Mouse (Mus musculus) MEL (cell line): ENCODE results near the gene Hbp1. TPM values are rescaled to one million over a fixed set of nuclear protein-coding genes. Genes with fewer than 3 reads are reported as not detected.

ENCODE experiments used
- DNase-seq: peaks from one replicate; pipeline ENCODE4 v3.0.0; 2011; ENCODE audit warnings: low read depth, low spot score
- H3K27ac ChIP-seq: 2 replicates; pipeline ENCODE4 v1.5.1; 2012; ENCODE audit warnings: low read depth, mild to moderate bottlenecking, control low read depth, low read length, moderate library complexity; ENCODE audit not compliant: control insufficient read depth
- H3K27me3 ChIP-seq, 2 experiments: fragments of 150-350 bp in 1 of 2; sonication (generic) in 1 of 2; 2 replicates each; pipeline ENCODE4 v1.6.1; 2012; ENCODE audit warnings: low read length in 2 of 2, mild to moderate bottlenecking in 2 of 2, improper control_type of control experiment in 1 of 2, moderate library complexity in 1 of 2; ENCODE audit not compliant: insufficient read depth in 2 of 2, control insufficient read depth in 1 of 2
- H3K36me3 ChIP-seq, 2 experiments: 2 replicates each; pipeline ENCODE4 v1.6.1; 2012 to 2014; ENCODE audit warnings: low read length in 2 of 2, improper control_type of control experiment in 1 of 2, inconsistent platforms in 1 of 2, mild to moderate bottlenecking in 1 of 2; ENCODE audit not compliant: insufficient read depth in 2 of 2, control insufficient read depth in 1 of 2
- H3K4me1 ChIP-seq, 2 experiments: fragments of 150-350 bp in 1 of 2; sonication (generic) in 1 of 2; 2 replicates each; pipeline ENCODE4 v1.6.1; 2012; ENCODE audit warnings: low read length in 2 of 2, improper control_type of control experiment in 1 of 2, mild to moderate bottlenecking in 1 of 2; ENCODE audit not compliant: insufficient read depth in 2 of 2, control insufficient read depth in 1 of 2
- H3K4me3 ChIP-seq, 2 experiments: fragments of 150-350 bp in 1 of 2; sonication (generic) in 1 of 2; 2 replicates each; pipeline ENCODE4 v1.5.1; 2012; ENCODE audit warnings: low read depth in 2 of 2, low read length in 2 of 2, mild to moderate bottlenecking in 2 of 2, moderate library complexity in 2 of 2, control low read depth in 1 of 2, improper control_type of control experiment in 1 of 2; ENCODE audit not compliant: control insufficient read depth in 1 of 2, insufficient read depth in 1 of 2
- H3K79me2 ChIP-seq: 2 replicates; pipeline ENCODE4 v1.6.1; 2012; ENCODE audit warnings: mild to moderate bottlenecking, low read length, moderate library complexity; ENCODE audit not compliant: control insufficient read depth, poor library complexity, insufficient read depth
- H3K9ac ChIP-seq: 2 replicates; pipeline ENCODE4 v1.6.1; 2012; ENCODE audit warnings: low read depth, mild to moderate bottlenecking, control low read depth, low read length, moderate library complexity; ENCODE audit not compliant: control insufficient read depth, poor library complexity, severe bottlenecking
- H3K9me3 ChIP-seq: fragments of 150-350 bp; sonication (generic); replicated peaks from 2 replicates; pipeline ENCODE4 v1.6.1; 2012; ENCODE audit warnings: mild to moderate bottlenecking, low read length, improper control_type of control experiment, moderate library complexity; ENCODE audit not compliant: insufficient read depth
- BHLHE40 ChIP-seq: IDR thresholded peaks from 2 replicates; pipeline ENCODE4 v1.6.1; 2012; ENCODE audit warnings: low read depth, mild to moderate bottlenecking, inconsistent platforms, low read length, improper control_type of control experiment, borderline replicate concordance
- CTCF ChIP-seq, 3 experiments: IDR thresholded peaks in 2 of 3; conservative IDR thresholded peaks in 1 of 3; 2 replicates each; pipeline ENCODE4 v1.5.1; 2011 to 2012; ENCODE audit warnings: low read length in 3 of 3, low read depth in 2 of 3, mild to moderate bottlenecking in 2 of 3, improper control_type of control experiment in 1 of 3, inconsistent platforms in 1 of 3, mixed read lengths in 1 of 3, moderate library complexity in 1 of 3; ENCODE audit not compliant: control insufficient read depth in 1 of 3, insufficient read depth in 1 of 3, poor library complexity in 1 of 3, severe bottlenecking in 1 of 3
- E2F4 ChIP-seq: IDR thresholded peaks from 2 replicates; pipeline ENCODE4 v1.6.1; 2011; ENCODE audit warnings: low read depth, low read length, improper control_type of control experiment, borderline replicate concordance
- EP300 ChIP-seq, 2 experiments: IDR thresholded peaks; 2 replicates each; pipeline ENCODE4 v1.6.1; 2011; ENCODE audit warnings: improper control_type of control experiment in 2 of 2, low read length in 2 of 2, low read depth in 1 of 2, mild to moderate bottlenecking in 1 of 2
- ETS1 ChIP-seq: IDR thresholded peaks from 2 replicates; pipeline ENCODE4 v1.6.1; 2012; ENCODE audit warnings: low read depth, mild to moderate bottlenecking, inconsistent platforms, low read length, improper control_type of control experiment, moderate library complexity
- GABPA ChIP-seq: IDR thresholded peaks from 2 replicates; pipeline ENCODE4 v1.6.1; 2012; ENCODE audit warnings: low read depth, mild to moderate bottlenecking, inconsistent platforms, low read length, improper control_type of control experiment, moderate library complexity
- GATA1 ChIP-seq: IDR thresholded peaks from 2 replicates; pipeline ENCODE4 v1.6.1; 2011; ENCODE audit warnings: low read depth, low read length, improper control_type of control experiment
- JUND ChIP-seq: IDR thresholded peaks from 2 replicates; pipeline ENCODE4 v1.6.1; 2011; ENCODE audit warnings: low read depth, mild to moderate bottlenecking, improper control_type of control experiment, low read length
- MAZ ChIP-seq: IDR thresholded peaks from 2 replicates; pipeline ENCODE4 v1.6.1; 2012; ENCODE audit warnings: low read depth, mild to moderate bottlenecking, inconsistent platforms, low read length, improper control_type of control experiment
- MXI1 ChIP-seq: IDR thresholded peaks from 2 replicates; pipeline ENCODE4 v1.6.1; 2011; ENCODE audit warnings: mild to moderate bottlenecking, low read depth, low read length, improper control_type of control experiment
- MYB ChIP-seq: IDR thresholded peaks from 2 replicates; pipeline ENCODE4 v1.6.1; 2011; ENCODE audit warnings: mild to moderate bottlenecking, low read depth, low read length, improper control_type of control experiment
- POLR2A ChIP-seq, 2 experiments: IDR thresholded peaks; 2 replicates each; pipeline ENCODE4 v1.6.1; 2011 to 2012; ENCODE audit warnings: low read length in 2 of 2, mild to moderate bottlenecking in 2 of 2, control low read depth in 1 of 2, improper control_type of control experiment in 1 of 2, low read depth in 1 of 2, moderate library complexity in 1 of 2; ENCODE audit not compliant: control insufficient read depth in 1 of 2, insufficient read depth in 1 of 2, poor library complexity in 1 of 2
- POLR2AphosphoS2 ChIP-seq: IDR thresholded peaks from 2 replicates; pipeline ENCODE4 v1.6.1; 2011; ENCODE audit warnings: low read length, improper control_type of control experiment
- RCOR1 ChIP-seq: IDR thresholded peaks from 2 replicates; pipeline ENCODE4 v1.6.1; 2012; ENCODE audit warnings: low read depth, mild to moderate bottlenecking, inconsistent platforms, low read length, improper control_type of control experiment
- TBP ChIP-seq: IDR thresholded peaks from 2 replicates; pipeline ENCODE4 v1.8.0; 2011; ENCODE audit warnings: low read depth, low read length, improper control_type of control experiment
- UBTF ChIP-seq: IDR thresholded peaks from 2 replicates; pipeline ENCODE4 v1.6.1; 2012; ENCODE audit warnings: low read depth, mild to moderate bottlenecking, inconsistent platforms, low read length, improper control_type of control experiment, moderate library complexity, borderline replicate concordance; ENCODE audit not compliant: insufficient read depth
- USF1 ChIP-seq: IDR thresholded peaks from 2 replicates; pipeline ENCODE4 v1.6.1; 2014; ENCODE audit warnings: low read depth, mild to moderate bottlenecking, inconsistent platforms, low read length, improper control_type of control experiment, moderate library complexity
- ZKSCAN1 ChIP-seq: IDR thresholded peaks from 2 replicates; pipeline ENCODE4 v1.6.1; 2012; ENCODE audit warnings: low read depth, mild to moderate bottlenecking, inconsistent platforms, low read length, improper control_type of control experiment, moderate library complexity
- ZMIZ1 ChIP-seq: IDR thresholded peaks from 2 replicates; pipeline ENCODE4 v1.6.1; 2012; ENCODE audit warnings: low read depth, mild to moderate bottlenecking, inconsistent platforms, low read length, improper control_type of control experiment, moderate library complexity
- ZNF384 ChIP-seq: IDR thresholded peaks from 2 replicates; pipeline ENCODE4 v1.6.1; 2012; ENCODE audit warnings: low read depth, mild to moderate bottlenecking, inconsistent platforms, low read length, improper control_type of control experiment
- polyA plus RNA-seq, 2 experiments: library from polyadenylated mRNA; stranded (reverse) in 1 of 2; unstranded in 1 of 2; fragments of >175 nt in 1 of 2; fragments of >200 nt in 1 of 2; gene quantifications; 2 replicates each; pipeline versions ENCODE4 v1.2.1 to v1.2.4; 2012; ENCODE audit warnings: low replicate concordance in 2 of 2, low read depth in 1 of 2; ENCODE audit not compliant: insufficient read length in 2 of 2, insufficient read depth in 1 of 2, missing spikeins in 1 of 2
- total RNA-seq: library from RNA; depleted of rRNA; stranded (reverse); fragments of 300-350 nt; gene quantifications from 2 replicates; pipeline ENCODE4 v1.2.3, GENCODE M21; 2012

Gene Hbp1
- total and polyA plus RNA-seq, 3 experiments, result 4.3 to 8.8 TPM; not detected in 1

GRCm38 (mm10) chr12:31905696-31906551 lies 44.4 kb downstream of the Hbp1 start:
- no peaks in the 10 kb centered on the region for H3K79me2 ChIP-seq
- H3K4me3 ChIP-seq, result no peak overlapping the region
- TF ChIP-seq EP300 (IDR thresholded peaks at IDR 0.05; ENCODE audit: low read depth in 1 of 2, low read length in 2 of 2) (peak; percentile 10 to 20; a peak in 1 of 4 replicates), UBTF (no peak), USF1 (no peak), ZKSCAN1 (no peak), POLR2A (IDR thresholded peaks at IDR 0.05; ENCODE audit: control insufficient read depth in 1 of 2, insufficient read depth in 1 of 2, low read depth in 1 of 2, low read length in 2 of 2, poor library complexity in 1 of 2) (no peak), GATA1 (peak; percentile 36; the same call in 1 of the 2 replicates)
- no peaks in the 10 kb centered on the region for H3K27me3 ChIP-seq
- no peaks in the 10 kb centered on the region for H3K9me3 ChIP-seq
- H3K36me3 ChIP-seq, result peaks cover 0 to 2% of the 10 kb centered on the region in 2 experiments; a peak in 2 of 4 replicates
- H3K27ac ChIP-seq, result no peak overlapping the region
- peaks cover 2% of the 10 kb centered on the region in 2 experiments; a peak in 2 of 4 replicates for H3K4me1 ChIP-seq
- H3K9ac ChIP-seq, result no peak overlapping the region
- DNase-seq, result peak; percentile 50

- H3K79me2 ChIP-seq, result no peaks in the 10 kb centered on the region
- no peak for TF ChIP-seq POLR2AphosphoS2
- no peak for TF ChIP-seq RCOR1
- no peak for TF ChIP-seq E2F4
- TF ChIP-seq MXI1, result no peak
- TF ChIP-seq MYB, result no peak
- TF ChIP-seq JUND, result no peak
- TF ChIP-seq USF1, result no peak
- no peak for TF ChIP-seq POLR2A (IDR thresholded peaks at IDR 0.05; ENCODE audit: control insufficient read depth in 1 of 2, insufficient read depth in 1 of 2, low read depth in 1 of 2, low read length in 2 of 2, poor library complexity in 1 of 2)
- no peak for TF ChIP-seq GABPA
- TF ChIP-seq CTCF (IDR thresholded peaks at IDR 0.05 in 2 of 3, conservative IDR thresholded peaks at IDR 0.05 in 1 of 3; ENCODE audit: control insufficient read depth in 1 of 3, insufficient read depth in 1 of 3, low read depth in 2 of 3, low read length in 3 of 3, poor library complexity in 1 of 3, severe bottlenecking in 1 of 3), result no peak
- TF ChIP-seq ETS1, result no peak
- TF ChIP-seq MAZ, result no peak
- TF ChIP-seq ZNF384, result no peak
- no peak for TF ChIP-seq TBP
- TF ChIP-seq ZMIZ1, result no peak
- no peak for TF ChIP-seq BHLHE40
- TF ChIP-seq GATA1, result no peak
- TF ChIP-seq, all 39 proteins: peak for 0
- DNase-seq, result no peak
- no peak overlapping the region for H3K9ac ChIP-seq
- H3K27ac ChIP-seq, result no peak overlapping the region
- H3K4me1 ChIP-seq, result no peaks in the 10 kb centered on the region
- H3K36me3 ChIP-seq, result no peaks in the 10 kb centered on the region
- no peaks in the 10 kb centered on the region for H3K9me3 ChIP-seq
- no peak overlapping the region for H3K4me3 ChIP-seq
- H3K27me3 ChIP-seq, result no peaks in the 10 kb centered on the region
Observed at GRCm38 (mm10) chr12:31900391-31900914, 49.9 kb downstream of the Hbp1 start.
